Mouse (Mus musculus) c-Kit-positive CD71-positive TER-119-positive erythroid progenitor cells, embryonic 14.5 days (primary cell): ENCODE results near the gene Dync1i1.
"Not testable (repeated sequence)": the region's sequence is repeated elsewhere in the genome, so short reads cannot be mapped to it uniquely, and the experiment has no call there.

Source experiments
- DNase-seq: peaks from one replicate; pipeline ENCODE4 v3.0.0-alpha.2; 2013; ENCODE audit warnings: low spot score

Dync1i1 gene

DNA sequence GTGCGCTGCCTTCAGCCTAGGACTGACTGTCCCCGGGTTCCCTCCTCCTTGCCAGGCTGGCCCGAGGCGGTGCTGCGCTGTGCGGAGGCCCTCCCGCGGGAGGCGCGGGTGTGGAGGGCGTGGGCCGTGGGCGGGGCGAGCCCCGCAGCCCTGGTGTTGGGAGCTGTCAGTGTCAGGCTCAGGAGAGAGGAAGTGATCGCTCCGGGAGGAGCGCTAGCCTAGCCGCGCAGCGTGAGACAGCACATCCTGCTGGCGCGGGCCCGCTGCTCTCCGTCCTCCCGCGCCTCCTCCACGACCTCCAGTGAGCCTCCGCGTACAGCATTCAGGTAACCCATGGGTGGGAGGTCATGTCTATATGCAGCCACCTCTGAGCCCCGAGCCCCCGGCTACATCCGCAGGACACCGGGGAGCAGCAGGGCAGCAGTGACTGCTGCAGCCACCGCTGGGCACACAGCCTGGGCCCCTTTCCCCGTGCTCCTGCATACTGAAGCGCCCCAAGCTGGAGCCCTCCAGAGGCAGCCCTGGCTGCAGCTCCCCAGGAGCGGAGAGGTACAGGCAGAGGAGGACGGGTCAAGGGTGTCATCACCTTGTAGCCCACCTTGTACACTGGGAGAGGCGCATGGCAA is at the start of gene Dync1i1:
TSS of gene Dync1i1 (plus strand) at position 29 of the 626 bp plus-strand sequence.
- DNase-seq, result no peak

DNA sequence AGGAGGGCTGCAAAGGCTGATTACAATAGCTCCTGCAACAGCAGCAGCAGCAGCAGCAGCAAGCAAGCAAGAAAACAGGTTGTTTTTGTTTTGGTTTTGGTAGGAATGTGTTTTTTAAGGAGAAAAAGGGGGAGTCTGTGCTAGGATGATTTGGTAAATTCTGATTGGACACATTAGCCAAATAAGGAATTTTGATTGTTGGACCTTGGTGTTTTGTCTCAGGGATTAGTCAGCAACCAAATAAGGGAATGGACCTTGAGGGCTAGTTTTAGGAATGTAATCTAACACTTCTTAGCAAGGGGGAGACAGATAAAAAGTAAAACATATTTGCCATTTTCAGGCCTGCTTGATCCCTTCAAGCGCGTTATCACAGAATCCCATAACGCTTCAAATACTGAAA is 45.7 kb upstream of the Dync1i1 start:
- DNase-seq, result no peak

DNA sequence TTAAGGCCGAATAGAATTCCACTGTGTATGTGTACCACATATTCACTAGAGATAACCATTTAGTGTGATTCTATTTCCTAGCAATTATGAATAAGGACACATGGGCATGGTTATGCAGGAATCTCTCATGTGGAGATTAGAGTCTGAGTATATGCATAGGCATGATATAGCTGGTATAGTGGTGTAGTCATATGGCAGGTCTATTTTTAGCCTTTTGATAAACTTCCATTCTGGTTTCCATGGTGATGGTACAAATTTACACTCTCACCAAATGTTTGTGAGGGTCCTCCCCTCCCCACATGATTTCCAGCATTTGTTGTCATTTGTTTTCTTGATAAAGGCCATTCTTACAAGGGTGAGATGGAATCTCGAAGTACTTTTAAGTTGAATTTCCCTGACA is 23.6 kb upstream of the Dync1i1 start:
- no peak for DNase-seq

DNA sequence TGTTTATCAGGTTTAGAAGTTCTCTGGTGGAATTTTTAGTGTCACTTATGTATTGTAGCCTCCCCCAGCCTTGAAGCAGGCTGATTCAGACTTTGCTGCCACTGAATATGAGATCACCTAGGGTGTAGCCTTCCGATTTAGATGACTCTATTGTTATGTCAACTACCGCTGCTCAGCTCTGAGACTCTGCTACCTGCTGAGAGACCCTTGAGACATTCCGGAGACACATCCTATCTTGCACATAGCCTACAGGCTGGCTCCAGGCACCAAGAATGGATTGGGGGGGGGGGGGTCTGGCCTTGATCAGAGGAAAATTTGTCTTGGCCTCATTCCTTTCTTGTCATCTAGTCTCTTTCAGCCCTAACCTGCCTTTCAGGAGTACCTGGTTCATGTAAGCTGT is 17.5 kb upstream of the Dync1i1 start:
- DNase-seq, result not testable (repeated sequence)

DNA sequence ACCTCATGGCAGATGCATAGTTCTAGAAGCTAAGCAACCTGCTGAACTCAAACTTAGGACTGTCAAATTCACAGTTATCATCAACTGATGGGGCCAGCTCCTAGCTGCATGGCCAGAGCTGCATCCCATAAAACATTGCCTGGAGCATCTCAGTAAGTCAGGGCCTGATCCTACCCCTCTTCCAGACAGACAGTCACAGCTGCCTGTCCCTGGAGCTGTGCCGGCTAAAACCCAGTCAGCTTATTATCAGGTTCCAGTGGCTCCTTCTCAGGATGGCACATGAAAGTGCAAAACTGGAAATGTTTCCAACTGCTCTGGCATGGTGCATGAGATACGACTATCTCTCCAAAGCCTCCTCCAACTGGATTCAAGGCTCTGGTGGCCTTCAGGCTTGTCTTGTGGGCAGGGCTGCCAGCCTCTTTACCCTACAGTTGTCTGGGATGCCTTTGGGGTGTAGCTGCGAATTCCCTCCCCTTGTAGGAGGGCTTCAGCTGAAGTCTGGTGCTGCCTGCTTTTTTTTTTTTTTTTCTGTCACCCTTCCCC is 15.3 kb upstream of the Dync1i1 start:
- no peak for DNase-seq

DNA sequence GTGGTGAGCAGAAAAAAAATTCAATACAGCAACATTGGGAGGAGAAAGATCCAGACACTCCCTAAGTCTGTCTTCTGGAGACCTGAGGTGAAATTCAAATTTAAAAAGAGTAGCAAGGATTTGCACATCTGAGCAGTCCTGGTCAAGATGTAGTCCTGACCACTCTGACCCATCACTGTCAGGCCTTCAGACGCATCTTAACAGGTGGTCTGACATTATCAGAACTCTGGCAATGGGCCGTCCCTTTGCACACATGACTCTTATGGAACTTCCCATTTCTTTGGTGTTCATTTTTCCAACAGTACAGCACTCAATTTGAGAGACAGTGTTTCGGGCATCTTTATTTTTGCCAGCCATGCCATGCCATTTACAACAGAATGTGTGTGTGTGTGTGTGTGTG is 12.8 kb upstream of the Dync1i1 start:
- no peak for DNase-seq

DNA sequence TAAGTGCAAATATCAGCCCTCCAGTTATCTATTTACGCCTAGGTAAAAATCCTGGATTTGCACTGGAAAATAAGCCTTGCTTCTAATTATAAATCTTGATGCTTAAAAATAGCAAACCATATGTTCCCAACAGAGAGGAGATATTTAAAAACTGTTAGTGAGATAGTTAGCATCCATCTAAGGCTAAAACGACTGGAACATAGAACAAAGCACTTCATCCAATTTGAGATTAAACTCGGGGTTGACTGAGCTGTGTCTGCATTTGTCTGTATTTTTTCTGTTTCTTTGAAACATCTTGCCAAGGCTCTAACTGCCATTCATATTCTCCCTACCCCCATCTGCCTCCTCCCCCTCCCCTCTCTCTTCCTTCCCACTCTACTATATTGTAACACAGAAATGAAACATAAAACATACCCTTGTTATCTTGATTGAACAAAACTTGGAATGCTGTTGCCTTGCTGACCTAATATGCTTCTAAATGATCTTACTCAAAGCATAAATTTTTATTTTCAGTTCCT is 10.3 kb upstream of the Dync1i1 start:
- no peak for DNase-seq

DNA sequence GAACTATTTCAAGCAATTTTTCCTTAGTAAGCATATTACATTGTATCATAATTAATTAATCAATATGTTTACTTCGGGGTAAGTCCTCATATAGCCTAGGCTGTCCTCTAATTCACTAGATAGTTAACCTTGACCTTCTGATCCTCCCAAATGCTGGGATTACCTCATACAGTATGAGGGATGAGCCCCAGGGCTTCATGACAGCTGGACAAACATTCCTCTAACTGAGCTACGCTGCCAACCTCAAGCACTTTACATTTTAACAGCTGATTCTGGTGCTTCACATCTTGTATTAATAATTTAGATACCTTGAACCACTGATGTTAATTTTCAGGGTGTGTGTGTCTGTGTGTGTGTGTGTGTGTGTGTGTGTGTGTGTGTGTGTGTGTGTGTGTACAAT is 6.5 kb upstream of the Dync1i1 start:
- no peak for DNase-seq

DNA sequence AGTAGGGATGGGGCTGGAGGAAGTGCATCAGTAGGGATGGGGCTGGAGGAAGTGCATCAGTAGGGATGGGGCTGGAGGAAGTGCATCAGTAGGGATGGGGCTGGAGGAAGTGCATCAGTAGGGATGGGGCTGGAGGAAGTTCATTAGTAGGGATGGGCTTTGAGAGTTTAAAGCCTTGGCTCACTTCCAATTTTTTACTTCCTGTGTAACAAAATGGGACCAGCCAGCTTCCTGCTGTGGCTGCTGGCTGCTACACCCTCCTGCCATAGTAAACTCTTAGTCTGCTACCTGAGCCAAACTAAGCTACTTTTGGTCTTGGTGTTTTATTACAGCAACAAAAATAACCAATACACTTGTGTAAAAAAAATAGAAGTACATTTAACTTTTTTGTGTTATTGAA is 4.7 kb upstream of the Dync1i1 start:
- DNase-seq, result not testable (repeated sequence)

DNA sequence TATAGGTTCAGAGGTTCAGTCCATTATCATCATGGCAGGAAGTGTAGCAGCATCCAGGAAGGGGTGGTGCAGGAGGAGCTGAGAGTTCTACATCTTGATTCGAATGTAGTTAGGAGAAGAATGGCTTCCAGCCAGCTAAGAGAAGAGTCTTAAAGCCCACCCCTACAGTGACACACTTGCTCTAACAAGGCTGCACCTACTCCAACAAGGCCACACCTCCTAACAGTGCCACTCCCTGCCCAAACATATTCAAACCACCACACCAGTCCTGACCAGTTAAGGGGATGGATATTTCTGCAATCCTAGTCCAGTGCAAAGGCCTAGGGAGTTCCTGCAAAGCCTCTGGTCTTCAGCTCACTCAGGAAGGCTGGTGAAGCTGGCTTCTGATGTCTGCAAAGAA is 1.5 kb upstream of the Dync1i1 start:
- DNase-seq, result no peak

DNA sequence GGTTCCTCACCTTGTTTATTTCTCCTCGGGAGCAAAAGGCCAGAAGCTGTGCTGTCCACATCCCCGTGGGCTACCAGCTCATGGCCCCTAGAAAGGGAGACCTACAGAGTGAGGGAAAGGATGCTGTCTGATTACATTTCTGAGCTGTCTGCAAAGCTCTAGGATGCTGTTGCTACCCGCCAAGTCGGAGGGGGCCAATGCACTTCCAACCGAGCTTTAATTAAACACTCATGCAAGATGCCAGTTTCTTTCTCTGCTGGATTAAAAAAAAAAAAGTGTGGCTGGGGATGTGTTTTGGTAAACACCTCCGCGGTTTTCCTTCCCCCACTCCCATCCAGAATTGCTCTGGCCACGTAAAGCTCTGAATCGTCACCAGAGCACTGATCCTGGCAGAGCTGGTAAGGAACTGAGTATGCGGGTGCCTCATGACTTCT is 815 bp downstream of the Dync1i1 start:
- DNase-seq, result no peak

DNA sequence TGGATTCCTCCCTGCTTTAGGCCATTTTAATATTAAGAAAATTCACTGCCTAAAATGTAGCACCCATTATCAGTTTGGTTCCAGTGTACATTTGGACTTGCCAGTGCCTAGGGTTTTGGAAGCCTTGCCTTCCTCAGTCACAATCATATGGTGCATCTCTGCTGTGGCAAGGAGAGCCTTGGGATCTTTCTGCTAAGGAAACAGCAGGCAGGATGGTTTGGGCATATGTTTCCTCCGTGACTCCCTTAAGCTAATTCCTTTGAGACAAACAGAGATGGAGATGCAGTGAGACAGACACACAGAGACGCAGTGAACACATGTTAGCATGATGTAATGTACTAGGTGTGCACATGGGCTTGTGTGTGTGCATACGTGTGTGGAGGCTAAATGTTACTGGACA is 7.8 kb downstream of the Dync1i1 start:
- DNase-seq, result no peak

DNA sequence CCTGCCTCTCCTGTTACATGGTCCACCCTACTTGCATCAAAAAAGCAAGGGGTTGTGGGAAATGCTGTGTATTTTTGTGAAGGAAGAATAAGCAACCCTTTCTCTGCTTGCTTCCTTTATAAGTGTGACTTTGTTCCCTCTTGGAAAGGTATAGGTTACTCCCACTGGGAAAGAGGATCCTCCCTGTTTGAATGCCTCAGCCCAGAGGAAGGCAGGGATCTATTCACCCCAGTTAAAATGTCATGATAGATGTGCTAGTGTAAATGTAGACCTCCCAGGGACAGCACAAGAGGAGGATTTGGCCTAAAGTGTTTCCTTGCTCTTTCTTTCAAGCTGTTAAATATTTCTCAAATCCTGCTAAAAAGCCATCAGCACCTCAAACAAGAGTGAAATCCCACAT is 9.0 kb downstream of the Dync1i1 start:
- no peak for DNase-seq

DNA sequence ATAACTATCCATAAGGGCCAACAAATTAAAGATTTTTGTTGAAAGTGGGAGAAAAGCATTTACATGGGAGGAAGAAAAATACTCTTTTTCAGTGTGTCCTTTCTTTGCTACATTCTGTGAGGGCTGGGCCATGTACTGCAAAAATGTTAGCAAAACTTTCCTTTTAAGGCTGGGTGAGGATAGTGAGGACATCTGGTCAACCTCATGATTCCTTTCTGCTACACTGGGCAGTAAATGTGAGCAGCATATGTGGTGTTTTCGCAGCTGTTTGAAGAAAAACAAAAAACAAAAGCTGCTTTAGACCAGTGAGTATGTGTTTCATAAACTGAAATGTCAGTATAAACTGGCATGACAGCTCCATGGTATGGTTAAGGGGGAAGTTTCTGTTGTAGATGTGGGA is 9.4 kb downstream of the Dync1i1 start:
- DNase-seq, result no peak

DNA sequence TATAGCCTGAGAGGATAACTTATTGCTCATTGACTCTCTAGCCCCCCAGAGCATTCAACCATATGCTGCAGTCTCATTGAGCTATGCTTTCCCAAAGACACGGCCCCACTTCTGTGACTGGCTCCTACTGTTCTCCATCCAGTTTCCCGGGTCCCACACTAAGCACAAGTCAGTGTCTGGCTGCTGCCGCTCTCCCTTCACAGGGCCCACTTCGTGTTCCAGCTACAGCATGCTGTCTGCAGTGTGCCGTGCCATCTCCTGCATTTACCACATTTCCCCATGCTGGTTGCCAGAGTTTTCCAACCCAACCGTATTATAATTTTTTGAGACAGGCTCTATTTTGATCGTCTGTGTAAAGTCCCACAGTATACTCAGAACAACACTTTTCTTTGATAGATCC is 14.3 kb downstream of the Dync1i1 start:
- no peak for DNase-seq

DNA sequence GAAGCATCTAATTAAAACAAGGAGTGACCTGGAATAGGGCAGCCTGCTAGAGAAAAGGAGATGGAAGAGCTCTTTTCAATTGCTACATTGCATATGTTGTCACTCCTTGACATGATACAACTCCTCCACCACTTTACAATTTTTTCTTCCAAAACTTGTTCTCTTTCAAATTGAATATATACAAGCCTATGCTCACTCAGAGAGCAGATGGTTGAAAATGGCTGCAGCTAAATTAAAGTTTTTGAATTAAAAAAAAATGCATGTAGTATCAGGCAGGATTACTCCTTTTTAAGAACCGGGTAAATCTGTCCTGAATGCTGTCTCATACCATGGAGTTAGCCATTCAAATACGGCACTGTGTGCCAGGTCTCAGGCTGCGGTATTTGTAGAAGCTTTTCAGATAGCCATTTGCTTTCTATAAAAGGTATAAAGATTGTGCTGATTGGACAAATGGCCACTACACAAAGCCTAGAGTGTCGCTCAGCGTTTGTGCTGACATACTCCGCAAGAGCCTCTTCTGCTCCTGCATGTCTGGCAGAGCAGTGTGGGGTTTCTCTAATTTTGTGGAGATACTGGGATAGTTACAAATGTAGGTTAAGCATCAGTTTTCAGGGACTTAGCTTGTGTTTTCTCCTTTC is 16.1 kb downstream of the Dync1i1 start:
- DNase-seq, result no peak

DNA sequence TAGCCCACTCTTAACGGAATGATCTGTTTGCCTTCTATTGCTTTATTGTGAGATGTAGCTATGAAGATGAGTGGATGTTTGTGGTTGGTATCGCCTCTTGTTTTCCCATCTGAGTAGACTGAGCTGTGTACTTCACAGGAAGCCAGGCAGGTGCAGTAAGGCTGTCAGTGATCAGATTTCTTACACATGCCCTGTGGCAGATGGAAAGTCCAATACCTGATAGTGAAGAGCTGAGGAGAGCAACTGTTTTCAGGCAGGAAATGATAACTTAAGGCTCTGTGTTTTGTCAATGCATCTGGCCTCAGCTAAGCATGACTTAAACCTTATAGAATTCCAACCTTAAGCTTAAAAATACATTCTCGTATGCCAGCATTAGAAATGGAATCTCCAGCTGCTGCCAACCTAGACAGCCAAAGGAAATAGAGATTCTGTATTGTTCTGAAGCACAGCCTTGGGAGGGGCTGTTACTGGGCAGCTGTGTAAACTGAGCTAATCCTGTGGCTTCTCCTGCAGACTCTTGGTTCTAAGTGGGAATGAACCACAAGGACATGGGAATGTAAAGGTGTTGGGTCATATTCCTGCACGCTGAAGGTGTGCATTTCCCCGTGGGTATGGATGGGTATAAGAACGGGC is 24.8 kb downstream of the Dync1i1 start:
- no peak for DNase-seq

DNA sequence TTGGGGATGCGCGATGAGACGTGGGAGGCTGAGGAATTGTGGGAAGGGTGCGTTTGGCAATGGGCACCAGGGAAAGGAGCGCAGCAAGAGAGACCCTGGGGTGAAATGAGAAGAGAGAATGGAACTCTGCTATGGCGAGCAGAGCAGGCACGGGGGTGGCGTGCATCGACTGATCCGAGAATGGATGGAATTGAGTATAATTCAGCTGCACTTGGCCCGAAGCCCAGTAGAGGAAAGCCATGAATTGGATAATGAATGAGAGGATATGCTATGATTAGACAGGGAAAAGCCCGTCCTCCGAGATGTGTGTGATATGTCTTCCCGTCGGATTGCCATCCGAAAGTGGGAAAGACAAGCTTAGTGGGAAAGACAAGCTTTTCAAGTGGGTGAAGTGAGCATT is 26.7 kb downstream of the Dync1i1 start:
- no peak for DNase-seq

DNA sequence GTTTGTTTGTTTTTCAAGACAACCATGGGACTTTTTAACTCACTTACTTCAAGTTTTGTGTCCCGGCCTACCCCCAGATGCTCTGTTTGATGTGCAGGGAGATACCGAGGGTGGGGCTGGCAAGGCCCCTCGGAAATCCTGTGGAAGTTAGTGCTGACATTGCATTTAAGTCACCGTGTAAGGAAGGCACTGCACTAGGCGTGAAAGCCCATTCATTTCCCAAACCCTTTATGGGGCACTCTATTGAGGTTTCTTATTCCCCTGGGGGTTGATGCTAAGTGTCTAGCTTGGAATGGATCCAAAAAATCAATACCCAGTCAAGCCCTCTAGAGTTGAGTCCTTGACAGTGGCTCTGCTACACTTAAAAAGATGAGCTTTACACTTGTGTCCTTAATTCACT is 27.2 kb downstream of the Dync1i1 start:
- no peak for DNase-seq

DNA sequence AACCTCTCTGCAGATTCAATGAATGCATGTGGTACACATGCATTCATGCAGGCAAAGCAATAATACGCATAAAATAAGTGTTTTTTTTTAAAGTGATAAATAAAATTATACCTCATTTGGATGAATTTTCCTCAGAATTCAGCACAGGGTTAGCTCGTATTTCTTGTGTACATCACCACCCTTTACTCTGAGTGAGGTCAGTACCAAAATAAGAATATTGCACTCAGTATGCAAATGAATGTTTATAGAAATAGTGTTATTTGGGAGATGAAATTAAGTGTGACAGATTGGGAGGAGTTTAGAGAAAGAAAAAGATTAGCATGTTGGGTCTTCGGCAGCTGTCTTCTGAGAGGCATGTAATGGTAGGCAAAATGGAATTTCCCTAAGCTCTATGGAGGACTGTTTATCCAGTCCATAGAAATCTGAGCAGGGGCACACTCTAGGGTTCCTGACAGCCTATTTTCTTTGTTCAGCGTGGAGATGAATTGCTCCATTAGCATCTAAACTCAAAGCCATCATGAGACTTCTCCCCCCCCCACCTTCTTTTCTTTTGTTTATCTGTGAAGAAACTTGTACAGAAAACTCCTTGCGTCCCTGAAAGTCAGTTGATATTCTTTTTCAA is 31.2 kb downstream of the Dync1i1 start:
- DNase-seq, result no peak

DNA sequence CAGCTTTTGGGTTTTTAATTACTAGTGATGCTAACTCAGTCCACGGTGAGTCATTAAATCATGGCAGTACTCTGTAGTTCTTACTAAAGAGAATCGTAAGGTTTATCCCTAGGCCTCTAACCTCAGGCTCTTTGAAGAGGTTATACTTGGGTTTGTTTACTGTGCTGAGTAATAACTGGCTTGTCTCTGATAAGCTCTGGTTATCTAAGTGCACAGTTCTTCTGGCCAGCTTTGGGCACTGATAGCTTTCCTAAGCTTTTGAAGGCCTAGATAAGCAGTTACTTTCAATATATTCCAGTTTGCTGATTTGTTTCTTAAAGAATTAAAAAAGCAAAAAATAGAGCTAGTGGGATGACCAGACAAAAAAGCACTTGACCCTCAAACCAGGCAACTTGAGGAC is 37.5 kb downstream of the Dync1i1 start:
- no peak for DNase-seq

DNA sequence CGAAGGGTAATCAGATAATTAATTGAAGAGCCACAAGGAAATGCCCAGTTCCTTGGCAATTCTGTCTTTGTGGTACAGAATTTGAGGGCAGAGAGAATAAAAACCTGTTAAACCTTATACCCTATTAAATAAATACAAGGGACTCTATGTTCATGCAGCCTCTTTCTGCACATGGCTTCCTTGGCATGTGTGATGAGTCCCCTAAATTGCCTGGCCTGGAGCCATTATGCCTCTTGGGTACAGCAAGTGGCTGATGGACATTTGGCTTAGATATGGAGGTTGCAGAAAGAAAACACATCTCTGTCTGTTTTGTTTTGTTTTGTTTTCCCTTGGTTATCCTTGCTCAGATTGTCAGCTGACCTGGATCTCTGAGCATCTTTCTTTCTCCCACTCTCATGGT is 43.1 kb downstream of the Dync1i1 start:
- no peak for DNase-seq

DNA sequence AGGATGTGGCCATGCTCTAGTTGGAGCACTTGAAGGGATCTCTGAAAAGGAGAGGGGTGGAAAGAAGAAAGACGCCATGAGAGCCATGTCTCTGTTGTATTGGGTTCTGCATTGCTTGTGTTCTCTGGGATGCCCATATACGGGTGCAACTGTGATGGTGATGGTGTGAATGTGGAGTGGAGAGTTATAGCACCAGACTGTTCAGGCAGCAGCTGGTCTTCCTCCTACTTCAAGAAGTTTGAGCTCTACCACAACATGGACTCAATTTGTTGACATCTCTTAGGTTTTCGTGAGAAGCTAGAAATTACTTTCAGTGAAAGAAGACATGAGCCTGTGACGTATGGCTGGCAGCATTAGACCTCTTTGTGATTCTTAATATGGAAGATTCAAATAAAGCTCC is 44.8 kb downstream of the Dync1i1 start:
- no peak for DNase-seq
